Mouse (Mus musculus) cerebellum, adult 9-11 months (tissue): Measurements from ENCODE around the gene Ap5m1.
"Not testable (repeated sequence)": the region's sequence is repeated elsewhere in the genome, so short reads cannot be mapped to it uniquely, and the experiment has no call there.

ENCODE experiments used
- DNase-seq: peaks from one replicate; pipeline ENCODE4 v3.0.0; 2022

The Ap5m1 gene

DNA sequence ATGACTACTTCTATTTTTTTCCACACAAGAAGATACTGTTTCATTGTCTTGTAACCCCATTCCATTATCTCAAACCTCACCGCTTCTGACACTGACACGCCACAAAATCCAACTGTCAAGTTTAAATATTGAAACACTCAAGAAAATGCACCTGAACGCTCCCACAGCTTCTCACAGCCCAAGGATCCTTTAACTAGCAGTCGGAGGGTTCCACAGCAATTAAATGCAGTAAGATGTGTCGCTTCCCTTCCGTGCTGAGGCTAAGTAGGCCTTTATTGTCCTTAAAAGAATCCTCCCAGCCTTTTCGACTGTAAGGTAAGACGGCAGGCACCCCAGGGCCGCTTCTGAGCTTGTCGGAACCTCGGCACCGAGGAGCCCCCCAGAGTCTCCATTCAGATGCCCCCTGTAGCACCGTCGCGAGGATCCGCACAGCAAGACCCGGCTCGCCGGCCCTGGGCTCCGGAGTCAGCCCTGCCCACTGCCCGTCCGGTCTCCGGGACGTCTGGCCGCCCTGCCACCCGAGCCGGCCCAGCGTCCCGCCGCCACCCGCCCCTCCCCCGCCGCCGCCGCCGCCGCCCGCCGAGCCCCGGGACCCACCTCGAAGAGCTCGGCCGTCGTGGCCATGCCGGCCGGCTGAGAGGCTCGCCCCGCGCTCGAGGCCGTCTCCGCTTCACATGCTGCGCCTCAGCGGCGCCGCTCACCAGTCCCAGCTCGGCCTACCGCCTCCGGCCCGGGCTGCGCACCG, at the start of gene Ap5m1:
Ap5m1 (plus strand) TSS at position 569 of the 745 bp plus-strand sequence.
- DNase-seq: peak; percentile 53

DNA sequence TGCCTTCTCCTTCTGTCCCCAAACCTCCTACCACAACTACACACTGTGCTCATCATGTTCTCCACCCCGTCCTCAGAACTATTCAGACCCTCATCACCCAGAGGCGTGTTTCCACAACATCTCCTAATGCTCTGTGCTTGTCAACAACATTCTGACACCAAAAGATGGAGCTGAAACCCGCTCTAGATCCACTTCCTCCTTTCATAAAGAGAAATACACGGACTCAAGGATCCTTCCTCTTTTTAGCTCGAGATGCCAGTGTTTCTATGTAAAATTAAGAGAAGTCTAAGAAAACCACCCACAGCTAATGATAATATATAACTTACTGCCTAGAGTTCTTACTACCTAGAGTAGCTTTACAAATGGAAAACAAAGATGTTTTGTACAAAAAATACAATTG, 46.1 kb upstream of the Ap5m1 start:
- DNase-seq: no peak

DNA sequence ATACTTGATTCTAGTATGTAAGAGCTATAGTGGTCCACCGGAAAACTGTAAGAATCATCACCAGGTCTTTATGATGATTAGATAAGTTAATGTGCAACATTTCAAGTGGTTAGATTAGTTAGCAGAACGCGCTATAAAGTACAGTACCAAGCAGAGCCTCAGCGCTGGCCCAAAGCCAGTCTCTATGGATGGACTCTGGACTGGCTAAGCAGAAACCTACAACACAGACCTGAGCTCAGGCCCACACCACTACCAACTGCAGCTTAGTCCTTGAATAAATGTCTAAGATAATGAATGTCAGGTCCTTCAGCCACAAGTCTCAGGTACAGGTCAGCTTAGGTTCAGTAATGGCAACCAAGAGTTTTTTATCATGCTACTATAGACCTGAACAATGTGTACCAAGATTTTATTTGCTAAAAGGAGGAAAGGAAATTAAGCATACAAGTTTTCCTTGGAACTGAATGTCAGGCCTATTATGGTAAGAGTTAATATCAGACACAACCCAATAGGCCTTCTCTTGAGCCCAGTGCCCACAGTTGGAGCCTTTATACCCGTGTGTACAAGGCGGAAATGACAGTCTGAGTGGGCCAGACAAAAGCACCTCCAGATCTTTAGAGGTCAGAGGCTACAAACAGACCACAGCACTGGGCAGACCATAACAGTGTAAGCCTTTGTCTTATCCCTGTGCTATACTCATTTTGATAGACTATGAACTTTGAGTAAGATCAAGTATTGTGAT, 38.7 kb upstream of the Ap5m1 start:
- DNase-seq: no peak

DNA sequence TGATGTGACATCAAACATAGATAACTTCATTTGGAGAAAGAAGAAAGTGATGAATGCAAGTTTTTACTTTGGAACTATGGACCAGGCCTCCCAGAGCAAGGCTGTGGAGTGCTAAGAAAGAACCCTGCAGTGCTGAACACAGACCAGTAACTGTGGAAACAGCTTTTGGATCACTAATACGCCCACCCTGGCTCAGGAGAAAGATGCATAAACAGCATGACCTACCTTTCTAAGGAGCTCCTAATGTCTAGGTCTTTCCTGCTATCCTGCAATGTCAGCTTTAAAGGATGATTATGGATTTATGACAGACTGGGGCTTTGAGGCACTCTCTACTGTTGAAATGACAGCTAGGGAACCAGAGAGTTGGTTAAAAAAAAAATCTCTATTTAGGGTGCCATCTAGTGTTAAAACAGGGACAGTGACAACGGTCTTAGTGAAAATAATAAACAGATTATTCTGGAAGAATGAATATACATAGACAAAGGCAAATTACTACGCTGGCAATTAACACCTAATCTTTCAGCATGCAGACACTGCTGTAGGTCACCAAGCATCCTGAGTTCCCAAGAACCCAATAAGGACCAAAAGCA, 38.0 kb upstream of the Ap5m1 start:
- no peak for DNase-seq

DNA sequence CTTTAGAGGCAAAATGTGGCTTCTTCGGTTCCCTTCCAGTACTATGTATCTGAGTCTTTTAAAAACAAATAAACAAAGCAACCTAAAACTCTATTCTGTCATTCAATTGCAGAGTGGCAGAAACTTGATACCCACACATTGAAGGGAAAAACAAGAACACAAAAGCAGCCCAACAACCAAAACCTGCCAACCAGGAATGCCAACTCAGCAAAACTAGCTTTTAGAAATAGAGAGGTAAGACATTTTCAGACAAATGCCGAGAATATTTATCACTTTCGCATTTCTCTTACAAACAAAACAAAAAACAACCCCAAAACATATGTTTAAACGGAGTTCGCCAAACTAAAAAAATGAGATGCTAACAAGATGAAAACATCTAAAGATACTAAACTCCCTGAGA, 36.9 kb upstream of the Ap5m1 start:
- no peak for DNase-seq

DNA sequence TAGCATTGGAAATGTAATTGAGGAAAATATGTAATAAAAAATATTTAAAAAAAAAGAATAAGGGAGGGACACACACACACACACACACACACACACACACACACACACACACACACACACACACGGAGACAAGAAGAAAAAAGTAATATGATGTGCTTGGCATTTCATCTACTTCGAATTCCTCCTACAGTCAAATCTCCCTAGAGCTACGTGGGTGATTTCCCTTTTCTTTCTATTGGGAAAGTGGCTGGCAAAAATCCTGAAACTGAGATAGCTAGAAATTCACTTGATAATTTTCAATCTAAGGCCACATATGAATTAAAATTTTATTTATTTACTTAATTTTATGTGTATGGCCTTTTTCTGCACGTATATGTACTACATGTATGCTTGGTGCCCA, 20.3 kb upstream of the Ap5m1 start:
- DNase-seq: no peak

DNA sequence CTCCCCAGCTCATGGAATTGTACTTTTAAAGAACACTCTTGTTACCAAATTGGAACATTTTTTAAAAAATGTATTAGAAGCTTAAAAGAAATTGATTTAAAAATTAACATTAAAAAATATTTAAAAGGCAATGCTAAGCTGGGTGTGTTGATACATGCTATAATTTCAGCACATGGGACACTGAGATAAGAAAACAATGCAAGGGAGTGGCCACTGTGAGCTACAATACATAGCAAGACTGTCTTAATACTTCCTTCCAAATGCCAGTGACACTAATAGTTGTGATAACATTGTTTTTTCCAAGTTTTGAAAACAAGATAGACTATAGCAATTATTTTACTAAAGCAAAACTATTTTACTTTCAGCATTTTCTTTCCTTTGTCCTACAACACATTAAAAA, 16.4 kb upstream of the Ap5m1 start:
- DNase-seq: no peak

DNA sequence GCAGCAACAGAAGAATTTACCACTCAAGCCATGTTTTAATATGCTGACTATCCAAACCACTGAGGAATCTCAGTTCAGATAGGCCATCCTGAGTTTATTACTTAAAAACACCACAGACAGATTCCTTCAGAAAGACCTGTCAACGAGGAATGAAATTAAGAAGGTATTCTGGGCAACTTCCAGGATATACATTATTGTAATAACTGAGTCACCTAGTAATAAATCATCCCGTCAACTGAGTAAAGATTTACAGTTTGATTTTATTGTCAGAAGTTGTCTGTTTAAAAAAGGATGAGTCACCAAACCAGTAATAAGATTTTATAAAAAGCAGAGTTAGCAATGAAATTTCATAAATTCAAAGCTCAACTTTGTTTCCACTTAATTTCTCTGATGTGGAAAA, 2.1 kb upstream of the Ap5m1 start:
- no peak for DNase-seq

DNA sequence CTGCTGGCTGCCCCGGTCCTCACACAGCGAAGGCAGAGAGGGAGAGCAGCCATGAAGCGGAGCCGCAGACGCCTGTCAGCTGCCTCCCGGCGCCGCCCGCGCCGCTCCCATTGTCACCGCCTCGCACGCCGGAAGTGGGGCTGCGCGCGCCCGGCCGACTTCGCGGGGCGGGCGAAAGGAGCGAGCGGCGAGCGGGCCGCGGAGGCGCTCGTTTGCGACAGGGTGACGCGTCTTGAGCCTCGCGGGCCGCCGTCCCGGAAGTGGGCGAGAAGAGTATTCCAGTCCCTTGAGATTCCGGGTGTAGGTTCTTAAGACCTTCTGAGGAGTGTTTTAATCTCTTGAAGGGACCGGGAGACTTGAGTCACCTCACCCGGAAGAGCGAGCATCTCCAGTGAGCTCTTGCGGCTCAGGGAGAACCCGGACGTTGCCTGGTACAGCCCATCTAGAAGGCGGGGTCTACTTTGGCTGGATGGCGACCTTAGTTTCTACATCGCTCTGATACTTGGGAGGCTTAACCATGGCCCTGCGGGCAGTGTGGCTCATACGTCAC, 452 bp downstream of the Ap5m1 start, which contains the start of gene Exoc5:
Exoc5 (minus strand) TSS at position 380 of the 550 bp plus-strand sequence.
- peak; percentile 95 for DNase-seq

DNA sequence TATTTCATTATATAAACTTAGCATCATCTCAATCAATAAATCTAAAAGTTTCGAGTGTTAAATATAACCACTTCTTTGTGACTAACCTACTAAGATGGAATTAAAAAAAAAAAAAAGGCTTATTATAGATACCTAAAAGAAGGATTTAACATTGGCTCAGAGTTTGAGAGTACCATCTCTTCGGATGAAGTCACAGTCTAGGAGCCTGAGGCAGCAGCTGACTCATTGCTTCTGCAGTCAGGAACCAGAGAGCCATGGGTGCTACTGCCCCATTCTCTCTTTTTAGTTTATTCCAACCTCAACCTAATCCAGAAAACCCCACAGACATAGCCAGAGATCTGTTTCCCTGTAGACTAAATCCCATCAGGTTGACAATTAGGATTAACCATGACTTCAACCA, 6.9 kb downstream of the Ap5m1 start:
- DNase-seq: no peak

DNA sequence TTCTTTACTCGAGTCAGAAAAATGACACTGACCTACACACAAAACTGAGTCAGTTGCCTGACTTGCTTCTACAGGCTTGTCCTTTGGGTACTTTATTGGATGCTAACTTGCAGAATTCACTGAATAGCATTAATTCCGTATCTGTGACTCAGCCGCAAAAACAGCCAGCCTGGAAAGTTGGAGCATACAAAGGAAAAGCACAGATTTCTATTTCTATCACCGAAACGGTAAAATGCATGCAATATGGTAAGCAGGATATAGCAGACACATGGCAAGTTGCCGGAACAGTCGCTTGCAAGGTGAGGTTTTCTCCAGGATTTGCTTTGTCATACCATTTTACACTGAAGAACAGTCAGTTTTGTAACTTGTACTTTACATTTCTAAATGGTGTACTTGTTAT, 8.0 kb downstream of the Ap5m1 start:
- DNase-seq: no peak

DNA sequence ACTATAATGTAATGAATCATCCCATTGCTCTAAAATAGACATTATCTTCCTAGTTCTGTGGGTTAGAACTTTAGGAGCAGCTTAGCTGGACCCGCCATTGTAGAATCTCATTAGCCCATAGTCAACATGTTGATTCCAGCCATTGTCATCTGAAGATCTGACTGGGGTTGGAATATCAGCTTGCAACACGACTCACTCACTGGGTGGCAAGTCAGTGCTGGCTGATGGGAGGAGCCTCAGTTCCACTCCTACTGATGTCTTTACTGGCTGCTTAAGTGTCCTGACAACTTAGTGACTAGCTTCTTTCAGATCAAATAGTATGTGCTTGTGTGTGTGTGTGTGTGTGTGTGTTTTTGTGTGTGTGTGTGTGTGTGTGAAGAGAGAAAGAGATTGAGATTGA, 8.5 kb downstream of the Ap5m1 start:
- no peak for DNase-seq

DNA sequence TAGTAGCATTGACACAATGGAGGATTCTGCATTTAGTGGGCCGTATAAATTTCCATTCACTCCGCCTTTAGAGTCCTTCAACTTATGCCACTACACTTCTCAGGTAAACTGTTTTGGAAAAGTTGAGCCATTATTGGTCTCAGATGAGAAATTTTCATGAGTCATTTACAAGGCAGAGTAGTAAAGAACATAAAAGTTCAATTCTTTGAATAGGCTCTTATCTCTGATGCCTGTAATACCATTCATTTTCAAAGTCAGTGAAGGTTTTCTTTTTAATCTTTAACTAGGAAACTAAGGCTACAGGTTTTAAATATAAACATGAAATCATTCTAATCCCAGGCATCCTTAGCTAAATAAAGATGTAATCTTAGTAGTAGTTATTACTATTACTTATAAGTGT, 12.9 kb downstream of the Ap5m1 start:
- DNase-seq: no peak

DNA sequence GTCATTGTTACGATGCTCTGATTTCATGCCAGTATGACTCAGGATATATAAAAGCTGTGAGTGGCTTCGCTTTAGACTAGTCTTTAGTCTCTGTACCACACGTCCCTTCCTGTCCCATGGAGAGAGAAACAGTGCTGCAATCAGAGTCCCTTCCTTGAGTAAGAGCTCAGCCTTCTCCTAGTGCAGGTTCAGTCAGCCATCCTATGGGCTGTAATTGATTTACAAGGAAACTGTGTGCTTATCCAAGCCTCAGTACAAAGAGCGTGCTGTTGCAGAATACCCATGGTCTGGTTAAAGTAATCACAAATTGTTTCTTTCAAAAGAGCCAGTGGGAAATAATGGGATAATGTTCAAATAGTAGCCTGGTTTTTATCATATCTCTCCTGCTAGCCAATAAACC, 20.6 kb downstream of the Ap5m1 start:
- DNase-seq: no peak

DNA sequence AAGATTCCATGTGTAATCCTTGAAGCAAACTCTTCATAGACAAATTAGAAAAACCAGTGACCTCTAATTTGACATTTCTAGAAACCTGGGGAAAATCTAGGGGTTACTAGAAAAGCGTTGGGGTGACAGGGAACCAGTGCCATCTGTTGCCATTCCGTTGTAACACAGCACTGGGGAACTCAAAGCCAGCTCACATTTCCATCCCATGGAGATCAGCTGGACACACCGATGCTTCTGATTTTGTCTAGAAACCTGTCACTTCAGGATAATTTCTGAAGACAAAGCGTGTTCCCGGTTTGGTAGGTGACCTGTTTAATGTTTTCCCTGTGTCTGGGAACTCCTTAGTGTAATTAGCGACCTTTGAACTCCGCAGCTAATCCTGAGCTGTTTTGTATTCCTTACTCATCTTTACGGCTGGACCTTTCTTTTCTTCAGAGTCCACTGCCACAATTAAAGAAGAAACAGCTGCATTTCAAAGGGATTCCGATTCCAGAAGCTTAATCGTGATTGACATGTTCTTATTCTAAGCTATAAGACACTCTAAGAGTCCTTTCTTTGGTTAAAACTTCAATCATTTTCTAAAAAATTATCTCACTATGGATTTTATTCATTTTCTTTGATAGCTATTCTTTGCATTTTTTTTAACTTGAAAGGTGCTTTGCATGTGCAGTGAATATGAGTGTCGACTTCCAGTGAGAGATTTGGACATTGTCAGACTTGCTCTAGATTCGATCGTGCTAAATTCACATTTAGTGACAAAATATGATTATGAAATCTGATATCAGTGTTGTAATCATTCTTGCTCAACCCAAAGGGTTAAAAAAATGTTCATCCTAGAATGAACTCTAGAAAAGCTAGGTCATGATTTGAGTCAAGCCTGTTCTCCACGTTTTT, 22.5 kb downstream of the Ap5m1 start:
- no peak for DNase-seq

DNA sequence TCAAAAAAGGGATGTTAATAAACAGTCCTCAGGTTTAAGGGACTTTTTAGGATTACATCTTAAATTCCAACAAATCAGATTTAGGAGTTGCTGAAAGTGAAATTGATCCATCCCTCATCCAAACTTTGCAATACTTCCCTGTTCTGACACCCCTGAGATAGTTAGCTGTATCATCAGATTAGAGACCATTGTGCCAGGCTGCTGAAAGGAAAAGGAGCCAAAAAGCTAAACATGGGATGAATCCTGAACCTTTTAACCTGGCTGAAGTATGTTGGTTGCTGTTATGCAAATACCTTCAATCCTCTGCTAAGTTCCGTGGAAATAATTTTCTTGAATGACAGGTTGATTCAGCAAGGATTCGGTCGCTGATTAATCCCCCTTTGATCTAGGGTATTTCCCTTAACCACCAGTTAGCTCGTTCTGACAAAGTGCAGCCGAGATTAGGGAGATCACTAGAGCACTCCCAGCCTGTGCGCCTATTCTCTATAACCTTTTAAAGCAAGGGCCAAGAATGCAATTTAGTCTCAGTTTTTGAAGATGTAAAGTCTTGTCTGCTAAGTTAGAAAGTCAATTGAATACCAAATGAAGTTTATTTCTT, 23.7 kb downstream of the Ap5m1 start:
- no peak for DNase-seq

DNA sequence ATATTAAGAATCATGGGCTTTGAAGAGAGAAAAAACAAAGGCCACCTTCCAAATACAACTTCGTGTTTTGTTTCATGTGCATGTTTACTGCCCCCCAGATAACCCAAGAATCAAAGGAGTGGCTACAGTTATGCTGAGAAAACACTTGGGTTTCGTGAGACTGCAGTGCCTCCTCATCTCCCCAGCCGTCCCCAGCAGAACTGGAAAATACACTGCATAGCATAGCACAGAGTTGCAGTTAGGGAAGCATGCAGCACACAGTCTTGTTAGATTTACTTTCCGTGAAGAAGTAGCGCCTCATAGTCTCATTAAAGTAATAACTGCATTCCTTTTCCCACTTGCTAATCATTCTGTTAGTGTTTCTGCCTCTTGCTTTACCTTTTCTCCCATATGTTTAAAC, 24.2 kb downstream of the Ap5m1 start:
- DNase-seq: no peak

DNA sequence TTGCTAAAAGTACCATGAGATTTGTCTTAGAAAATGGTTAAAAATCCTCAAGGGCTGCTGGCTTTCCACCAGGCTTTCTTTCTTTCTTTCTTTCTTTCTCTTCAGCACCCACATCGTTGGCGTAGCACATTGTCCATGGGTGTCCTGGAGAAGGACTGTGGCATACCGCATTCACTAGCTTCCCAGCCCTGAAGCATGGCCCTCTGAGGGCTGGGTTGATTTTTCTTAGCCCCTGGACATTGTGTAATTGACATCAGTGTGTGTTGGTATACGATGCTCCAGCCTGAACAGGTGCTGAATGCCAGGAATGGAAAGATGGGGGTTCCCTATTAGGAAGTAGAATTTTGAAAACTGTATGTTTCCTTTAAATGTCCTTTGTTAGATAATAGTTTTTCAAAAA, 25.4 kb downstream of the Ap5m1 start:
- DNase-seq: no peak

DNA sequence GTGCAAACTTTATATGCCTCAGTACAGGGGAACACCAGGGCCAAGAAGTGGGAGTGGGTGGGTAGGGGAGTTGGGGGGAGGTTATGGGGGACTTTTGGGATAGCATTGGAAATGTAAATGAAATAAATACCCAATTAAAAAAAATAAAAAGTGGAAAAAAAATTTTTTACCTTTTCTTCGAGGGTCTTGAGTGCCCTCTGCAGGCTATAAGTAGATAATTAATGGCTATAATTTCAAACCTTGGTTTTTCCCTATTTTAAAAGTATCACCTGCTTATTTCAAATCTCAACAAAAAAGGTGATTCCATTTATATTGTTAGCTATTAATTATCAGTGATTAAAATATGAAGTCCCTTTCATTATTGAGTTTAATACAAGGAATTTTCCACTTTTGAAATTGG, 25.9 kb downstream of the Ap5m1 start:
- DNase-seq: not testable (repeated sequence)

DNA sequence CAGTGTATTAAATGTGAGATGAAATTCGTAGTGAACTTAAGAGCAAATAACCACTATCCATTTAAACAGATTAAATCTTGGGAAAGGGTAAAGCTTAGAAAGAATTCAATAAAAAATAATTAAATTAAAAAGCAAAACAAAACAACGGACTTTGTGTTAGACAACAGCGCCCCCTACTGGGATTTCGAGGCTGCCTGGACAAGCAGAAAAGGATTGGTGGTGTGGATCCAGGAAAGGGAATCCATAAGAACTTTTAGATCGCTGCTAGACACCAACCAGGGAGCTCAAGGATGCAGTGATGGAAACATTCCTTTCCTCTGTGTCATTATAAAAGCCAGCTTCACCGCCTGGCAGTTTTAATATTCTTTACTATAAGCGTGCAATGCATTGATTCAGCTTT, 52.5 kb downstream of the Ap5m1 start:
- peak; percentile 20 for DNase-seq

DNA sequence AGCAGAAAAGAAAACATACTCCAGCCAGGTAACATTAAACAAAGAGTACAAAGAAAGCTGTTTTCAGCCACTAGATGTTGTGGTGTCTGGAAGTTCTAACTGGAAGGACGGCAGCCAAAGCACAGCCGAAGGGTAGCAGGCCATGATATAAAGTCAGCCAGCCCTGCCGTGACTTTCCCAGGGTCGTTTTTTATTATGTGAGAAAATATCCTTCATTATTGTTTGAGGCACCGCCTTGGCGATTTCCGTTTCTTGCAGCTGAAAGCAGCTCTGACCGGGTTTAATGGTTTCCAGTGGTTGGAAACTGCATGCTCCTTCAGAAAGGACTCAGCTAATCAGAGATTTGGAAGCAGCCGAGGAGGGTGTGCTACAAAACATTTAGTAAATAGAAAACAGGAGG, 55.8 kb downstream of the Ap5m1 start:
- no peak for DNase-seq

DNA sequence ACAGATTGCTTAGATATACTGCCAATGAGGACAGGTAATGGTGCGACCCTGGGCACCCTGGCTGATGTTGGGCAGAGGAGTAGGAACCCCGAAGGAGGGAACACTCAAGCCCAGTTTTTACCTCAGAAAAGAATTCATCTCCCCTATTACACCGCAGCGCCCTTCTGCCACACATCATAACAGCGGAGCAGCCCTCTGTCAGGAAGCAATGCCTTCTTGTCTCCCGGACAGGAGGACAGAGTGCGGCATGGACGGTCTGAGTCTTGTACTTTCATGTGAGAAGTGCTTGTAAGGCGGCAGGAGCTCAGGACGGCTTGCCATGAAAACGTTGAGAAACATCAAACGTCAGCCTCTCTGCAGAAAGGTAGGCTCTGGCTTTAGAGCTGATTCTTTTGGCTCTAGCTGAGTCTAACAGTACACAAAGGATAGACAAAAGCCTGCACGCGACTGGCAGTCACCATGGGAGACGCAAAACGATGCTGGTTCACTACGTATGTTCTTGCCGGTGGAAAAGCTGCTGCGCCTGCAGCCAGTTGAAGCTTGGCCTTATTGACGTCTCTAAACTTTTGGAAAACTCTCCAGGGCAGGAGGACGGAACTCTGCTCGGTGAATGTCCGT, 61.4 kb downstream of the Ap5m1 start:
- no peak for DNase-seq
